Mouse (Mus musculus) bone marrow macrophage, adult 2 months (primary cell): ENCODE measurements around the gene Trpm2.

ENCODE experiments used
- CTCF ChIP-seq: IDR thresholded peaks from 2 replicates; pipeline ENCODE4 v1.5.1; 2012; ENCODE audit warnings: low read depth, mild to moderate bottlenecking, low read length, moderate library complexity
- POLR2A ChIP-seq: IDR thresholded peaks from 2 replicates; pipeline ENCODE4 v1.6.1; 2012; ENCODE audit warnings: mild to moderate bottlenecking, low read depth, low read length, borderline replicate concordance

GRCm38 (mm10) chr10:77969274-77969972 lies 940 bp downstream of the Trpm2 start:
- TF ChIP-seq CTCF (no peak), POLR2A (no peak)
